Mouse (Mus musculus): ENCODE data around the gene Olfr199. TPM values are rescaled to one million over a fixed set of nuclear protein-coding genes. Genes with fewer than 3 reads are reported as not detected.
"Not testable (repeated sequence)": the region's sequence is repeated elsewhere in the genome, so short reads cannot be mapped to it uniquely, and the experiment has no call there.

Gene Olfr199
- not detected for total RNA-seq (2021)
- long read RNA-seq, experiment 1 = 0 reads
- long read RNA-seq, experiment 2 = 0 reads

DNA sequence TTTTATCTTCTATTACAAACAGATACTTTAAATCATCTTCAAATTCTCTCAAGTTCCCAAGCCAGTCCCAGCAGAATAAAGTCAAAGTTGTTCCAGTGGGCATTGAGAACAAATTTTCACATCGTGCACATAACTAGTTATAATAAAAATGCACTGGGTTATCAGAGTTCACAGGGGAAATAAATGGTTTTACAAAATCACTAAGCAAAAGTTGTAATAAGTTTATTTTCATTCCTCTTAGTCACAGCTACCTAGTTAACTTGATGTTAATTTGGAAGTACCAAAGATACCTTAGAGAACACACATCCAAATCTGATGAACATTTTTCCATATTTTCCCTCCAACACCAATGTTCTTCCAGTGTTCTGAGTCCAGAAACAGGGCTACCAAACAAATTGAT lies at the start of gene Olfr199:
TSS of gene Olfr199 (minus strand) at position 101 of the 400 bp plus-strand sequence.
- intact Hi-C loops (cut with DNase I) = not testable (repeated sequence)

DNA sequence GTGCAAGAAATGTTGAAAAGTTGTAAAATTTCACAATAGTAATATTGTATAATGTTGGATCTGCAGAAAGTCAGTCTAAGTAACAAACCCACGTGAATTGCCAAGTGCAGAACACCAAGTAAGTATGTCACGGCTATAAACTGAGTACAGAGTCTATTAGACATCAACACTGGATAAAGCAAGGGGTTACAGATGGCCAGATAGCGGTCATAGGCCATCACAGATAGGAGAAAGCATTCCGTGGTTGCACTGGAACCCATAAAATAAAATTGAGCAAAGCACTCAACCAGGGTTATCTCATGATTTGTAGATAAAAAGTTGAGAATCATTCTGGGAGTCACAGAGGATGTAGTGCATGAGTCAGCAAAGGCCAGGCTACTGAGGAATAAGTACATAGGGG lies 49.5 kb upstream of the Olfr199 start:
- intact Hi-C loops (cut with DNase I); DNase-seq: not testable (repeated sequence)

More for the DNA sequence above, at the start of gene Olfr199:
- not testable (repeated sequence) for DNase-seq

DNA sequence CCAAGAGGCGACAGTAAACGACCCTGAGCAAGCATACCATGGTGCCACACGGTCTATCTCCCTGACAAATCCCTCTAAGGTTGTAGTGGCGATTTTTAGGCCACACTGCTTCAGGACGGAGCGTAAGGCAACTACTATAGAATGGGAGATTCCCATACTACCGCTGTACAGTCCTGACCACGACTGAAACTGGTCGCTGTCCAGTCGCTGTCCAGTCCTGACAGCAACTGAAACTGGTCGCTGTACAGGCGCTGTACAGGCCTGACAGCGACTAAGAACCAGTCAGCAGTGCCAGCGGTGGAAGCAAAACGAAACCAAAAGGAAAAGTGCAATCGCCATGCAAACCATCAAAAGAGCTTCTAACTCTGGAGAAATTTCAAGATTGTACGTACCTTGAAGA lies 30.1 kb upstream of the Olfr199 start:
- DNase-seq = no peak
- intact Hi-C loops (cut with DNase I) = loop anchor here (10.0 kb wide), 1 partner anchor 95 kb away; no protein-coding TSS in a partner anchor

DNA sequence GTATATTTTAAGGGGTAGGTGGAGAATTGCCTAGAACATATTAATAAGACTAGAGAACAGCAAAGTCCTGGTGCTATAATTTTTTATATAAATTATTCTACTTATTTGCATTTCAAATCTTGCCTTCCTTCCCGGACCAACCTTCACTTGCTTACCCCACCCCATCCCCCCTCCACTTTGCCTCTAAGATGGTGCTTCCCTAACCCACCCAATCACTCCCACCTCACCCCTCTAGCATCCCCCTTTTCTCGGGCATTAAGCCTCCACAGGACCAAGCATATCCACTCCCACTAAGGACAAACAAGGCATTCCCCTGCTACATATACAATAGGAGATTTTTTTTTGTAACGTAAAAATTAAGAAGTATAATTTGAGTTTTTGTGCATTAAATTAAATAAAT lies 1.7 kb downstream of the Olfr199 start:
- intact Hi-C loops (cut with DNase I); DNase-seq: not testable (repeated sequence)

DNA sequence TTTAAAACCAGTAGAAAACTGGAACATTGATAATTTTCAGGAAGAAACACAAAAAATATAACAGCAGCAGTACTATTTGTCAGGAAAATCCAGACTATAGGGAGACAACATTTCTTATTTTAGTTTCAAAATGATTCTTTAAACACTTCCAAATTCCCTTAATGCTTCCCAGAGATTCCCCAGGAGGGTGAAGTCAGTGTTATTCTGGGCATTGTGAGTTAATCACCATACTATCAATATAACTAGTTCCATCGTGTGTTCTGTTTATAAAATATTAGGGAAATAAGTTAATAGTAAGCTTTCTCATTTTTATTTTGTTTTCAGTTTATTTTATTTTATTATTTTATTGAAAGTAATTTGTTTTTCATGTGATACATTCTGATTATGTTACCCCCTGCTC lies 16.1 kb downstream of the Olfr199 start, which contains the start of gene Olfr198:
TSS of gene Olfr198 (minus strand) at position 101 of the 400 bp plus-strand sequence.
- intact Hi-C loops (cut with DNase I) = not testable (repeated sequence)

DNA sequence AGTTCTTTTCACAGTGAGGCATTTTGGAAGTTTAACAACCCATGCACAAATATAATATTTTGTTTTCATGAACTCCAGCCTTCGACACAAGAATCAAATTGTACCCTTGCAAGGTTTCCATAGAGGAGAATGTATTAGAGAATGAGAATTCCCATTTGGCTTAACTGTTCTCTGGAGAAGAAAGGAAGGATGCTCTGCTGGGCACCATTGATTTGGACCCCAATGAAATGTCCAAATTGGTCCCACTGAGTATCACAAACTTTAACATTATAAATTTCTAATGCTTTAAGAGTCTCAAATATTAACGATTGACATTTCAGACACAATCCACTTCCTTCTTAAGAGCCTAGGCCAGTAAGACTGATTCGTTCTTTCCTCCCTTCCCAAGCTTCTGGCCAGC lies 49.2 kb downstream of the Olfr199 start, which contains the start of gene Olfr196:
TSS of gene Olfr196 (minus strand) at position 101 of the 400 bp plus-strand sequence.
- DNase-seq = no peak
- intact Hi-C loops (cut with DNase I) = no loop called here

More for the DNA sequence above, 16.1 kb downstream of the Olfr199 start, which contains the start of gene Olfr198:
- not testable (repeated sequence) for DNase-seq

Other genes with a start within 250 kb of the Olfr199 start
- not detected for gene Olfr183, start 224.4 kb downstream of the Olfr199 start, total RNA-seq (2021)
- not detected for gene Olfr186, start 189.5 kb downstream of the Olfr199 start, total RNA-seq (2021)
- gene Olfr187, start 180.0 kb downstream of the Olfr199 start, total RNA-seq (2021) = not detected
- gene Olfr190, start 141.8 kb downstream of the Olfr199 start, total RNA-seq (2021) = not detected
- not detected for gene Olfr191, start 129.9 kb downstream of the Olfr199 start, total RNA-seq (2021)
- not detected for gene Olfr193, start 107.9 kb downstream of the Olfr199 start, total RNA-seq (2021)
- not detected for gene Olfr194, start 98.7 kb downstream of the Olfr199 start, total RNA-seq (2021)
- gene Olfr195, start 72.7 kb downstream of the Olfr199 start, total RNA-seq (2021) = not detected
- not detected for gene Olfr196, start 49.3 kb downstream of the Olfr199 start, total RNA-seq (2021)
- gene Olfr198, start 16.2 kb downstream of the Olfr199 start, total RNA-seq (2021) = not detected
- not detected for gene Olfr201, start 52.9 kb upstream of the Olfr199 start, total RNA-seq (2021)
- gene Olfr202, start 67.0 kb upstream of the Olfr199 start, total RNA-seq (2021) = not detected
- gene Olfr203, start 79.1 kb upstream of the Olfr199 start, total RNA-seq (2021) = not detected
- gene Olfr204, start 98.5 kb upstream of the Olfr199 start, total RNA-seq (2021) = not detected
- gene Olfr205, start 111.4 kb upstream of the Olfr199 start, total RNA-seq (2021) = not detected
- gene Olfr206, start 129.5 kb upstream of the Olfr199 start, total RNA-seq (2021) = not detected
- gene Olfr209, start 144.2 kb upstream of the Olfr199 start, total RNA-seq (2021) = not detected
- not detected for gene Gabrr3, start 187.6 kb upstream of the Olfr199 start, total RNA-seq (2021)

Measured in gastrocnemius, postnatal 36 days (tissue).